Mouse (Mus musculus) heart, embryonic 12.5 days (tissue): ENCODE data around the gene Tbx2. TPM values are rescaled to one million over a fixed set of nuclear protein-coding genes. Genes with fewer than 3 reads are reported as not detected.

Source experiments
- ATAC-seq: fragments of 200-750 bp; cut with Nextera tagmentation; 2 replicates; pipeline ENCODE4 v1.8.0; 2017; ENCODE audit warnings: moderate TSS enrichment, moderate library complexity; ENCODE audit not compliant: insufficient number of reproducible peaks, low FRiP score
- H3K27ac ChIP-seq: fragments of 300-500 bp; sonication (generic); 2 replicates; pipeline ENCODE4 v1.5.1; 2016; ENCODE audit warnings: mild to moderate bottlenecking, moderate library complexity; ENCODE audit not compliant: poor library complexity, severe bottlenecking
- H3K27me3 ChIP-seq: fragments of 300-500 bp; sonication (generic); replicated peaks from 2 replicates; pipeline ENCODE4 v1.6.1; 2016; ENCODE audit warnings: mild to moderate bottlenecking, moderate library complexity
- H3K36me3 ChIP-seq: fragments of 300-500 bp; sonication (generic); 2 replicates; pipeline ENCODE4 v1.6.1; 2016; ENCODE audit warnings: mild to moderate bottlenecking, moderate library complexity
- H3K4me1 ChIP-seq: fragments of 300-500 bp; sonication (generic); replicated peaks from 2 replicates; pipeline ENCODE4 v1.6.1; 2016; ENCODE audit warnings: mild to moderate bottlenecking
- H3K4me2 ChIP-seq: fragments of 300-500 bp; sonication (generic); 2 replicates; pipeline ENCODE4 v1.6.1; 2016; ENCODE audit warnings: mild to moderate bottlenecking, moderate library complexity
- H3K4me3 ChIP-seq: fragments of 300-500 bp; sonication (generic); 2 replicates; pipeline ENCODE4 v1.5.1; 2016; ENCODE audit warnings: mild to moderate bottlenecking
- H3K9ac ChIP-seq: fragments of 300-500 bp; sonication (generic); 2 replicates; pipeline ENCODE4 v1.6.1; 2016; ENCODE audit warnings: mild to moderate bottlenecking, moderate library complexity
- H3K9me3 ChIP-seq: fragments of 300-500 bp; sonication (generic); replicated peaks from 2 replicates; pipeline ENCODE4 v1.6.1; 2016; ENCODE audit warnings: mild to moderate bottlenecking, moderate library complexity
- WGBS: fragments of 180-500 bp; shearing (Covaris S2); methylation state at CpG from one replicate; pipeline ENCODE4 v1.1.7; 2016; 5-methylcytosine and 5-hydroxymethylcytosine counted together
- polyA plus RNA-seq: library from polyadenylated mRNA; unstranded; fragments of >200 nt; fragmentation: Nextera tagmentation; extraction: Ambion mirVana; gene quantifications from 2 replicates; pipeline ENCODE4 v1.2.1, GENCODE M21; 2016

Tbx2 gene
- polyA plus RNA-seq, 1 experiment from 2014 or later, result 3.2 TPM

GRCm38 (mm10) chr11:85889730-85890562, 57.6 kb downstream of the Tbx2 start:
- WGBS, result 3% methylated on average over 47 of the region's 47 CpGs
- peaks cover 83% of the 10 kb centered on the region for H3K27me3 ChIP-seq
- H3K9ac ChIP-seq, result no peak overlapping the region
- H3K4me1 ChIP-seq, result peaks cover 34% of the 10 kb centered on the region
- no peak for ATAC-seq
- H3K9me3 ChIP-seq, result no peaks in the 10 kb centered on the region
- no peak overlapping the region for H3K27ac ChIP-seq
- no peaks in the 10 kb centered on the region for H3K36me3 ChIP-seq
- H3K4me2 ChIP-seq, result peak overlapping the region; percentile 37; the same call in 1 of the 2 replicates
- peak overlapping the region; percentile 20; the same call in 1 of the 2 replicates for H3K4me3 ChIP-seq

- Histone ChIP-seq H3K4me1 (peaks cover 40% of the 10 kb centered on the region), H3K9ac (no peak overlapping the region), H3K36me3 (no peaks in the 10 kb centered on the region), H3K27me3 (peaks cover 83% of the 10 kb centered on the region), H3K4me2 (no peak overlapping the region), H3K4me3 (peak overlapping the region; percentile 20; the same call in 1 of the 2 replicates), H3K27ac (no peak overlapping the region), H3K9me3 (no peaks in the 10 kb centered on the region)
- 7% methylated on average over 13 of the region's 13 CpGs for WGBS
- ATAC-seq, result no peak
These were observed 58.2 kb downstream of the Tbx2 start for GRCm38 (mm10) chr11:85890563-85890845.

DNA sequence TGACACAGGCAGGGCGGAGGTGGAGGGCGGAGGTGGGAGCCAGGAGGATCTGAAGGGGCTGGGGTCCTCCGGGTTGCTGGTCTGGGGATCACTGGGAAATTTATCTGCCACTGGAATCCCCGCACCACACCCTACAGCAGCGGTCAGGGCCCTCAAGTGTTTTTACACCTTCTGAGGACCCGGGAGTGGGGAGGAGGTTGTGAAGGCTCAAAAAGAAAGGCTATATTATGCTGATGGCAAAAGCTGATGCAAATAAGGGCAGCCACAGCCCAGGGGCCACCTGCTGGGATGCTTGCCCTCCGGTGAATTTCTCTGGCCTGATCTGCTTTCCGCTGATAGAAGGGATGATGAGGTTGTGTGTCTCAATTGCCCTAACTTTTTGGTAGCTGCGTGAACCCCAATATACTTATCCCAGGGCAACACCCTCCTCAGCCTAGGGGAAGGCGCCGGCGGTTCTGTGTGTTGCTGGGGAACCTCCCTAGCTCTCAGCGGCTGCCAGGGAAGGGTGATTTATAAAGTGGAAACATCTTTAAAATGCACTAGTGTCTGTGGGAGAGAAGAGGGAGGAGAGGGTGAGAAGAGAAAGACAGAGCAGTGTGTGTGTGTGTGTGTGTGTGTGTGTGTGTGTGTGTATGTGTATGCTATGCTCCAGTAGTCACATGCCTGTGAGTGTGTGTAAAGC, 58.8 kb downstream of the Tbx2 start:
- H3K4me2 ChIP-seq, result no peak overlapping the region
- no peak overlapping the region for H3K4me3 ChIP-seq
- WGBS, result 3% methylated on average over 13 of the region's 13 CpGs
- H3K4me1 ChIP-seq, result peaks cover 41% of the 10 kb centered on the region
- no peaks in the 10 kb centered on the region for H3K36me3 ChIP-seq
- no peak for ATAC-seq
- H3K9me3 ChIP-seq, result no peaks in the 10 kb centered on the region
- H3K27ac ChIP-seq, result no peak overlapping the region
- H3K27me3 ChIP-seq, result peaks cover 83% of the 10 kb centered on the region
- H3K9ac ChIP-seq, result no peak overlapping the region

Other genes starting within 250 kb of the Tbx2 start
- not detected in 2 replicates for gene Gm11444, start 17.8 kb downstream of the Tbx2 start, polyA plus RNA-seq
- 0.49 and 0.94 TPM in 2 replicates for gene Tbx4, start 53.9 kb downstream of the Tbx2 start, polyA plus RNA-seq